Mouse (Mus musculus) gonadal fat pad, adult 2 months (tissue): ENCODE measurements around the gene Svop. TPM values are rescaled to one million over a fixed set of nuclear protein-coding genes. Genes with fewer than 3 reads are reported as not detected.

Source experiments
- DNase-seq: peaks from one replicate; pipeline ENCODE4 v3.0.0-alpha.2; 2012; ENCODE audit warnings: low read depth
- polyA plus RNA-seq: library from polyadenylated mRNA; depleted of rRNA; stranded (reverse); fragments of >200 nt; gene quantifications from 2 replicates; pipeline ENCODE4 v1.2.3, GENCODE M21; 2012; rRNA removed

Svop gene
- 0.15 TPM in 2 replicates for polyA plus RNA-seq

- no peak for DNase-seq
These were observed at the start of gene Svop for GRCm38 (mm10) chr5:114091057-114091807. Svop (minus strand) TSS chr5:114091570.

GRCm38 (mm10) chr5:114139175-114139574, 47.8 kb upstream of the Svop start:
- no peak for DNase-seq

GRCm38 (mm10) chr5:114138277-114139164, 47.2 kb upstream of the Svop start:
- no peak for DNase-seq

- DNase-seq: no peak
These were observed 46.3 kb upstream of the Svop start for GRCm38 (mm10) chr5:114137481-114138276.

GRCm38 (mm10) chr5:114135516-114135915, 44.1 kb upstream of the Svop start:
- no peak for DNase-seq

- no peak for DNase-seq
These were observed 42.7 kb upstream of the Svop start for GRCm38 (mm10) chr5:114134091-114134534.

- DNase-seq: no peak
These were observed 41.5 kb upstream of the Svop start for GRCm38 (mm10) chr5:114132841-114133240.

- no peak for DNase-seq
These were observed 40.1 kb upstream of the Svop start for GRCm38 (mm10) chr5:114131521-114131840.

GRCm38 (mm10) chr5:114130698-114131520, 39.5 kb upstream of the Svop start:
- no peak for DNase-seq

- DNase-seq: no peak
These were observed 38.8 kb upstream of the Svop start, which contains the start of gene Ung for GRCm38 (mm10) chr5:114130211-114130605. Ung (plus strand) TSS chr5:114130386.

- DNase-seq: no peak
These were observed 38.3 kb upstream of the Svop start for GRCm38 (mm10) chr5:114129550-114130210.

- DNase-seq: no peak
These were observed 36.3 kb upstream of the Svop start, which contains the start of gene Alkbh2 for GRCm38 (mm10) chr5:114127374-114128349. Alkbh2 (minus strand) TSS chr5:114128218.

- no peak for DNase-seq
These were observed 35.3 kb upstream of the Svop start for GRCm38 (mm10) chr5:114126499-114127244.

- DNase-seq: no peak
These were observed 34.6 kb upstream of the Svop start for GRCm38 (mm10) chr5:114126008-114126407.

- no peak for DNase-seq
These were observed 28.4 kb upstream of the Svop start for GRCm38 (mm10) chr5:114119806-114120205.

- DNase-seq: no peak
These were observed 25.2 kb upstream of the Svop start for GRCm38 (mm10) chr5:114116586-114116985.

GRCm38 (mm10) chr5:114115030-114115429, 23.7 kb upstream of the Svop start:
- no peak for DNase-seq

GRCm38 (mm10) chr5:114113334-114113733, 22.0 kb upstream of the Svop start:
- DNase-seq: no peak
